Mouse (Mus musculus): ENCODE data around the gene 2310057M21Rik. TPM values are rescaled to one million over a fixed set of nuclear protein-coding genes. Genes with fewer than 3 reads are reported as not detected.
A peak's percentile ranks its signal among the peaks of the same experiment; 100 is the strongest.

The 2310057M21Rik gene
- polyA plus RNA-seq, 2 experiments = 4.6 to 9.2 TPM

DNA sequence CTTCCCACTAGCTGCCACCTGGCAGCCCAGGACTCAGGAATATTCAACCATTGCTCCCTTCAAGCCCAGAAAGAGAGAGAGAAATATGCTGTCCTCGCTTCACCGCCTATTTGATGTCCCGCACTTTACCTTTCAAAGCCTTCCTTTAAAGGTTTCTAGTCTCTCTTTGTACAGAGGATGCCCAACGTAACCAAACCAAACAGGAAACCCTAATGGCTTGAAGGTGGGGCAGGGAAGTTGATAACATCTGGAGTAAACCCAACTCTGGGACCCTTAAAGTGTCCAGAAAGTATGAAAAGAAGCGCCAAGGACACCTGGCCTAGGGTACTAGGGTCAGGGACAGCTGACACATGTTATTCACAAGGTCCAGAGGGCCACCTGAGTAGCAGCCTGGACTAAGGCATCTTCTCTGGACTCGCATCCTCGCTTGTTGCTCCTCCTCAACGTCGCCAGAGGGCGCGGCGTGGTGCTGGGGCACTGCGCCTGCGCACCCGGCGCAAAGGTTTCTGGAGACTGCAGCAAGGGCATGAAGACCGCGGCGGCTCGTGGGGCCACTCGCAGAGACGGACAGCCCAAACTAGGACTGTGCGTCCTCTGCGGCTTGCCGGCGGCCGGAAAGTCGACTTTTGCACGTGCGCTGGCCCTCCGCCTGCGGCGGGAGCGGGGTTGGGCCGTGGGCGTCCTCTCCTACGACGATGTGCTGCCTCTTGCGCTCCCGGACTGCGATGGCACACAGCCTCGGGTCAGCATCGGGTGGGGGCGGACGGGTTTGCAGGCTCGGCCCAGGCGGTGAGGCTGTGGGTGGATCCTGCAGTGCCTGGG is 8.3 kb upstream of the 2310057M21Rik start, which contains the start of gene Pstk:
Gene Pstk (plus strand): TSS at position 494 of the 822 bp plus-strand sequence.
- peak within 1 kb of the TSS; percentile 91 for H3K4me2 ChIP-seq (ENCODE audit: low read depth)
- H3K27me3 ChIP-seq (ENCODE audit: control insufficient read depth, insufficient read depth, low read length) = no peaks in the 10 kb centered on the region
- 3% methylated on average over 47 of the region's 47 CpGs for WGBS (ENCODE audit: insufficient replicate concordance)
- H3K4me1 ChIP-seq (replicated peaks; ENCODE audit: control insufficient read depth in 2 of 2, insufficient read depth in 2 of 2, low read length in 1 of 2) = peaks cover 2 to 10% of the 10 kb centered on the region in 2 experiments
- DNase-seq (ENCODE audit: low read depth in 3 of 3, low spot score in 3 of 3) (peak; percentile 79 to 80 (median 79)), ATAC-seq (ENCODE audit: insufficient read depth) (peak; percentile 93)
- H3K27ac ChIP-seq = peak within 1 kb of the TSS; percentile 41
- peak within 1 kb of the TSS; percentile 63 to 72 for H3K4me3 ChIP-seq (ENCODE audit: insufficient read depth in 1 of 2, low read depth in 2 of 2, low read length in 2 of 2)
- TF ChIP-seq CTCF (IDR thresholded peaks at IDR 0.05; ENCODE audit: low read depth) (peak; percentile 97), EP300 (IDR thresholded peaks at IDR 0.05; ENCODE audit: low read depth) (no peak)
- no peaks in the 10 kb centered on the region for H3K9me3 ChIP-seq (ENCODE audit: control insufficient read depth, low read length)
- no peaks in the 10 kb centered on the region for H3K36me3 ChIP-seq (replicated peaks; ENCODE audit: control insufficient read depth, insufficient read depth, low read depth)
- peak within 1 kb of the TSS; percentile 70 for H3K9ac ChIP-seq (replicated peaks)

DNA sequence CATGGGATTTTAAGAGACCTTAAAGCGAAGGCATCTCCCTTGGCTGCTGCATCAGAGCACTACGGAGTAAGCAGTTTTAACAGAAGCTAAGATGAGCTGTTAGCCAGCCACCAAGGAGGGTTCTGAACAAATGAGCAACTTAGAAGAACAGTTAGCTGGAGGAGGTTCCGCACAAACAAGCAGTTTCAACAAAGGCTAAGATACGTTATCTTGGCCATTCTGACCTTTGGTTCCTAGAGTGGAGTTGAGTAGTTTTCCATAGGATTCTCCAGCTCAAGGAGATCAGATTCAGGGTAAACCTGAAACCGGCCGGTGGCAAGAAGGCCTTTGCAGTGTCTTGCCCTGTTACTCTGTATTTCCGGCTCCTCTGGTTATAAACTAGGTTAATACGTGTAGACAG is 1.6 kb upstream of the 2310057M21Rik start:
- H3K27ac ChIP-seq = no peak overlapping the region
- WGBS (ENCODE audit: insufficient replicate concordance) = 88% methylated on average over 8 of the region's 8 CpGs
- H3K9me3 ChIP-seq (ENCODE audit: control insufficient read depth, low read length) = no peaks in the 10 kb centered on the region
- TF ChIP-seq CTCF (IDR thresholded peaks at IDR 0.05; ENCODE audit: low read depth) = no peak
- no peak for TF ChIP-seq EP300 (IDR thresholded peaks at IDR 0.05; ENCODE audit: low read depth)
- ATAC-seq (ENCODE audit: insufficient read depth) = no peak
- no peak overlapping the region for H3K4me3 ChIP-seq (ENCODE audit: insufficient read depth in 1 of 2, low read depth in 2 of 2, low read length in 2 of 2)
- no peak overlapping the region for H3K4me2 ChIP-seq (ENCODE audit: low read depth)
- DNase-seq (ENCODE audit: low read depth in 3 of 3, low spot score in 3 of 3) = no peak
- peaks cover 3% of the 10 kb centered on the region for H3K36me3 ChIP-seq (replicated peaks; ENCODE audit: control insufficient read depth, insufficient read depth, low read depth)
- H3K4me1 ChIP-seq (replicated peaks; ENCODE audit: control insufficient read depth in 2 of 2, insufficient read depth in 2 of 2, low read length in 1 of 2) = peaks cover 9 to 13% of the 10 kb centered on the region in 2 experiments
- no peak overlapping the region for H3K9ac ChIP-seq (replicated peaks)
- no peaks in the 10 kb centered on the region for H3K27me3 ChIP-seq (ENCODE audit: control insufficient read depth, insufficient read depth, low read length)

DNA sequence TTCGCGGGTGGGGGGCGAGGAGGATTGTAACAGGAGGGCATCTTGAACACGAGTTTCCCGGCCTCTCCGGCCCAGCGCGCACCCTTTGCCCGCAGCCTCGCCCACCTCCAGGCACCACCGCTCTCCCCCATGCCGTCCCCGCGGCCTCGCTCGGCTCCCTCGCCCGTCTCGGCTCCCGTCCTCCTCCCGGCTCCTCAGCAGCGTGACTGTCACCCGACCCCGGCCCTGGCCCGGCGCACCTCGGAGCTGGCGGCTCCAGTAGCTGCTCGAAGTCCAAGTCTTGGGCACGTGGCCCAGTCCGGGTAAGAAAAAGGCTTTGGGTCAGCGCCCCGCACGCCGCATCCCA is 317 bp downstream of the 2310057M21Rik start:
- H3K27me3 ChIP-seq (ENCODE audit: control insufficient read depth, insufficient read depth, low read length) = no peaks in the 10 kb centered on the region
- peak overlapping the region; percentile 74 to 80 for H3K4me3 ChIP-seq (ENCODE audit: insufficient read depth in 1 of 2, low read depth in 2 of 2, low read length in 2 of 2)
- ATAC-seq (ENCODE audit: insufficient read depth) (peak; percentile 62), DNase-seq (ENCODE audit: low read depth in 3 of 3, low spot score in 3 of 3) (no peak)
- peak overlapping the region; percentile 91 for H3K9ac ChIP-seq (replicated peaks)
- H3K4me2 ChIP-seq (ENCODE audit: low read depth) = peak overlapping the region; percentile 84
- peaks cover 9 to 13% of the 10 kb centered on the region in 2 experiments for H3K4me1 ChIP-seq (replicated peaks; ENCODE audit: control insufficient read depth in 2 of 2, insufficient read depth in 2 of 2, low read length in 1 of 2)
- TF ChIP-seq EP300 (IDR thresholded peaks at IDR 0.05; ENCODE audit: low read depth) = no peak
- TF ChIP-seq CTCF (IDR thresholded peaks at IDR 0.05; ENCODE audit: low read depth) = no peak
- H3K27ac ChIP-seq = peak overlapping the region; percentile 67
- no peaks in the 10 kb centered on the region for H3K9me3 ChIP-seq (ENCODE audit: control insufficient read depth, low read length)
- under 1% methylated on average over 35 of the region's 35 CpGs for WGBS (ENCODE audit: insufficient replicate concordance)
- H3K36me3 ChIP-seq (replicated peaks; ENCODE audit: control insufficient read depth, insufficient read depth, low read depth) = peaks cover 13% of the 10 kb centered on the region

DNA sequence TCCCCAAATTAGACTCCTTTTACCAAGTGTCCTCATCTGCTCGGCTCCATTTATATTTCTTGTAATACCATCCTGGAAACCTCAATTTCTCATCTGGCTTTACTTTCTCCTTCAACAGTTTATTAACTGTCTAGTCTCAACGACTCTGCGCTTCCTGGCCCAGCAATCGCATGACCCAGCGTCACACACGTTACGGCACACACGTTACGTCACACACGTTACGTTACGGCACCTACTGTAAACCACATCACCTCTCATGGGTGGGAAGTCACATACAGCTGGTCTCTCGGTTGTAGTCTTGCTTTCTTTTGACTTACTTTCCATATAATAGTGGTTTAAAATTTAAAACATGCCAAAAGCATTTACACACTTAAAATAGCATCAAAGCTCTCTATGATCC is 6.5 kb downstream of the 2310057M21Rik start:
- H3K4me2 ChIP-seq (ENCODE audit: low read depth) = no peak overlapping the region
- peaks cover 0 to 2% of the 10 kb centered on the region in 2 experiments; a peak in 1 of 4 replicates for H3K4me1 ChIP-seq (replicated peaks; ENCODE audit: control insufficient read depth in 2 of 2, insufficient read depth in 2 of 2, low read length in 1 of 2)
- ATAC-seq (ENCODE audit: insufficient read depth) (no peak), DNase-seq (ENCODE audit: low read depth in 3 of 3, low spot score in 3 of 3) (no peak)
- no peak overlapping the region for H3K27ac ChIP-seq
- H3K36me3 ChIP-seq (replicated peaks; ENCODE audit: control insufficient read depth, insufficient read depth, low read depth) = peaks cover 34% of the 10 kb centered on the region
- WGBS (ENCODE audit: insufficient replicate concordance) = 88% methylated on average over 13 of the region's 13 CpGs
- TF ChIP-seq EP300 (IDR thresholded peaks at IDR 0.05; ENCODE audit: low read depth) (no peak), CTCF (IDR thresholded peaks at IDR 0.05; ENCODE audit: low read depth) (no peak)
- no peaks in the 10 kb centered on the region for H3K9me3 ChIP-seq (ENCODE audit: control insufficient read depth, low read length)
- H3K27me3 ChIP-seq (ENCODE audit: control insufficient read depth, insufficient read depth, low read length) = no peaks in the 10 kb centered on the region
- H3K9ac ChIP-seq (replicated peaks) = no peak overlapping the region
- no peak overlapping the region for H3K4me3 ChIP-seq (ENCODE audit: insufficient read depth in 1 of 2, low read depth in 2 of 2, low read length in 2 of 2)

DNA sequence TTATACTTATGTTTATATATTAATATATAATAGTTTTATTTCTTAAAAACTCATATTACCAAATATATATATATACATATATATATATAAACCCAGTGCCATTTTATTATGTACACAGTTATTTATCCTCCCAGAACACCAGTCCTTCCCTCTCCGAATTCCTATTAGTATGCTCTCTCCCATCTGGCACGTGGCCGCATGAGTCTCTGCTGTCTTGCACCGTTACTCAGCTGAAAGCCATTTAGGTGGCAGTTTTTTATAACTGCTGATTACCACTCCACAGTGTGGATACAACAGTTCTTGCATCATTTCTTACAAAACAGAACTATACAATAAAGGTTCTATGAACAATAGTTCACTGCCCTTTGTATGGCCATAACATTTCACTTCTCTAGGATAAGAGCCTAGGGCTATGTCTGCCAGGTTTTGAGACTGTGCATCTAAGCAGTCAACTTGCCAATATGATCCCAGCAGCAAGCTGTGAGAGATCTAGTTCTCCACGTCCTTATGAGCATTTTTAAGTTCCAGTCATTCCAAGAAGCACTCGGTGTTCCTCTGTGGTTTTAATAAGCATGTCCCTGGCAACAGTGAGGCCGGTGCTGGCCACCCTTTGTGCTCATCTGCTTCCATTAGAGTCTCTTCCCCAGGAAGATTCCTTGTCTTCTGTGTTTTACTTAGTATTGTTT is 16.6 kb downstream of the 2310057M21Rik start:
- no peak for DNase-seq (ENCODE audit: low read depth in 3 of 3, low spot score in 3 of 3)
- Histone ChIP-seq H3K27me3 (ENCODE audit: control insufficient read depth, insufficient read depth, low read length) (no peaks in the 10 kb centered on the region), H3K27ac (no peak overlapping the region), H3K9ac (replicated peaks) (no peak overlapping the region), H3K4me3 (ENCODE audit: insufficient read depth in 1 of 2, low read depth in 2 of 2, low read length in 2 of 2) (no peak overlapping the region), H3K36me3 (replicated peaks; ENCODE audit: control insufficient read depth, insufficient read depth, low read depth) (peaks cover 35% of the 10 kb centered on the region), H3K9me3 (ENCODE audit: control insufficient read depth, low read length) (no peaks in the 10 kb centered on the region), H3K4me2 (ENCODE audit: low read depth) (no peak overlapping the region), H3K4me1 (replicated peaks; ENCODE audit: control insufficient read depth in 2 of 2, insufficient read depth in 2 of 2, low read length in 1 of 2) (no peaks in the 10 kb centered on the region)
- no peak for ATAC-seq (ENCODE audit: insufficient read depth)
- TF ChIP-seq EP300 (IDR thresholded peaks at IDR 0.05; ENCODE audit: low read depth) (no peak), CTCF (IDR thresholded peaks at IDR 0.05; ENCODE audit: low read depth) (no peak)
- WGBS (ENCODE audit: insufficient replicate concordance) = 86% methylated on average over 7 of the region's 7 CpGs

Data from liver, embryonic 14.5 days (tissue).